Mouse (Mus musculus) gastrocnemius, adult 8-10 months (tissue): ENCODE measurements around the gene Rph3a. TPM values are rescaled to one million over a fixed set of nuclear protein-coding genes. Genes with fewer than 3 reads are reported as not detected.

Experiments
- DNase-seq, 2 experiments: peaks; one replicate each; pipeline ENCODE4 v3.0.0; 2022; ENCODE audit warnings: low spot score in 2 of 2
- total RNA-seq, 4 experiments: library from RNA; stranded (reverse); gene quantifications; 2 replicates each; pipeline ENCODE4 v1.2.4; 2022

Gene Rph3a
- total RNA-seq: under 1 TPM in 1 of 4 experiments, not detected in 3; 0.05 TPM

DNA sequence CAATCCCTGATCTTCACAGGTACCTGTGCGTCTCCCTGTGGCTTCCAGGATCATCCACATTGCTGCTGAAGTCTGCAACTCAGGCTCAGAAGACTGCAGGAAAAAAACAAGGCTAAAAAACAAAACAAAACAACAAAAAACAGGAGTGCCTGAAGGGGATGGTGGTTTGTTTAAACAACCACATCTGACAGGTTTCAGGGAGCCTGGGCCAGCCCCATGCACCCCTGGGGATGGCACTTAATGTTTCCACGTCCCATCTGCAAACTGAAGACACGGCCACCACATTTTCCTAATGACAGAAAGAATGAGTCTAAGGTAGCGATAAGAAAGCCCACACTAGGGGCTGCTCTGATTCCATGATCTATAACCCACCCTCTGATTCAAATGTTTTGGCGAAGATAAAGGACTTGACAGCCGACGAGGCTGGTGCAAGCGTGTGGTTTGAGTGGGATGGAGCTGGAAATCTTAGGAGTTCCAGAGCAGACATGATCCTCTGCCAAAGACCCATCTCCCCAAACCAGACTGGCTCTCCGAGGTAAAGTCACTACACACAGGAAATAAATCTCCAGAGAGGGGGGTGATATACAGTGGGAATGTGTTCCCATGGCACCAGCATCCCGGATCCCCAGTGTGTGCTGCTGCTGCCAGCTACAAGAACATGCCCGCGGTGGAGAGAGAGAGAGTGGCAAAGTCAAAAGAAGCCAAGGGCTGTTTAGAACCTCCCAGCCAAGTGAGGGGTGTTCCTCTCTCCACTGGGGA, at the start of gene Rph3a:
Rph3a (minus strand) TSS at position 282 of the 759 bp plus-strand sequence.
- no peak for DNase-seq

DNA sequence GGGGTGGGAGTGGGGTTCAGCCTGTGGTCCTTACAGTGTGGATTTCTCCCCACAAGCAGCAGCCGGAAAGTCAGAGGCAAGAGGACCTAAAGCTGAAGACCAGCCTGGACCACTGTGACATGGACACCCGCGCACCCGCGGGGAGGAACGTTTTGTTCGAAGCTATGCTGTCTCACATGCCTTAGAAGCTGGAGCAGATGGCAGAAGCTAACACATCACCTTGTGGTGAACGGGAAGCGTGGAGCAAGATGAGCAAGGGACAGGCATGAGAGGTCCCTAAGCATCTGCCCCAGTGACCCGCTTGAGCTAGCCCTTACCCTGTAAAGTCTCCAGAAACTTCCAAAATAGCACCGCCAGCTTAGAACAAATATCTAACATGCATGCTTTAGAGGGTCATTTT, 48.4 kb upstream of the Rph3a start:
- DNase-seq: no peak

DNA sequence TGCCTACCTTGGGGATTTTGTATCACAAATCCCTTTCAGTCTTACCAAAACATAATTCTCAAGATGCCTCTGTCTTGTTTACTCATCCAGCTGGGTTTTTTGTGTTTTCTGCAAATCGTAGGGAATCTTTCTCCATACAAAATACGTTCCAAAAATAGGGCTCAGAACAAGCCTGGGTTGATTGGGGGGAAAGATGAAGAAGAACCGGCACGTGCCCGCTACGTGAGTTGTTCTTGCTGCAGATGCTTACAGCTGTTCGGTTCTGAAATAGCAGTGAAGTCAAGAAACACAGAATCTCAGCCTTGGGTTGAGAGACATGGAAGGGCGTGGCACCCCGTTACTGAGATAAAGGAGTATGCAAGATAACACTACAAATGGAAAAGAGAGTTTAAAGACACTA, 44.0 kb upstream of the Rph3a start:
- DNase-seq: no peak

DNA sequence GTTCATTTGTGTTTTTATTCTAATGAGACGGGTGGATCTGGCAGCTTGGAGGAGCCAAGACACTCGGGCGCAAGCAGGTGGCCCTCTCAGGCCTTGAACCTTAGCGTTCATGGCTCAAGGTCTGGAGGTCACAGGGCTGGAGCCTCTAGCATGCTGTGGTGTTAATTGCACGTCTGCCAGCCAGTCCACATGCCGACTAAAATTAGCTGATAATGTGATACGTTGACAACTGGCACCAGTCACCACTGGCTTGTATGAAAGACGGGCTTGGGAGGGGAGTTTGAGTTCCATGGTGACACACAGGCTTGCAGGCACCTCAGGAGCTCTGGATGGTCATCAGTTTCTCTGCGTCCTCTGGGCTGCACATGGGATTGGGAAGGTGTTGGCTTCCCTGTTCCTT, 31.9 kb upstream of the Rph3a start:
- no peak for DNase-seq

DNA sequence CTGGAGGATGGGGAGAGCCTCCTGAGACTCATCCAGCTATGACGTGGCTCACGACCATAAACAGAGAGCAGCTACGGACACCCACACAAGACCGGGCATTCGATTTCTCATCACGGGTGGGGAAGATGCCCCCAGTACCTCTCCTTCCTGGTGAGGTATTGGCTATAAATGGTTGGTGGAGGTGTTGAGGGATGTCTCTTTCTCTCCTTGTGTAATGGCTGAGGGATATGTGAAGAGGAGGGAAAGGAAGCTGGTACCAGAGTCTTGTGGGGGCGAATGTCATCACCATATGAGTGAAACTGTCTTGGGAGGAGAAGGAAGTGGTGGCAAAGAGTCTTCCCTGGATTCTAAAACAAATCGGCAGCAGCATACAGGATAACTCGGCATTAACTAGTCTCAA, 29.6 kb upstream of the Rph3a start:
- no peak for DNase-seq

DNA sequence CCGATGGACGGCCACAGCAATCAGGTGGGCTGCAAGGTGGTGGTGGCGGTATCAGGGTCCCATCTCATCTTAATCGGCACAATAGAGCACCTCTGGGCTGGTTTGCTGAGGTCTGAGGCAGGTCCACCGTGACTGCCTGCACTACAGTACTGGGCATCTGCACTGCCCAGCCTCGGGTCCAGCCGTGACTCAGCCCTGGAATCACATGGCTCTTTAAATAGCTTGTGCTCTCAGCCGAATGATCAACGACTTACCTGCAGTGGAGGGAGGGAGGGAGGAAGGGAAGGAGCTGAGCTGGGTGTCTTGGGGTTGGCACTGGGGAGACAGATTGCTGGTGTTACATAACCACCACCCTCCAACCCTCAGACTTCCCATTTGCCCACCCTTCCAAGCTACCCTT, 20.3 kb upstream of the Rph3a start:
- no peak for DNase-seq

DNA sequence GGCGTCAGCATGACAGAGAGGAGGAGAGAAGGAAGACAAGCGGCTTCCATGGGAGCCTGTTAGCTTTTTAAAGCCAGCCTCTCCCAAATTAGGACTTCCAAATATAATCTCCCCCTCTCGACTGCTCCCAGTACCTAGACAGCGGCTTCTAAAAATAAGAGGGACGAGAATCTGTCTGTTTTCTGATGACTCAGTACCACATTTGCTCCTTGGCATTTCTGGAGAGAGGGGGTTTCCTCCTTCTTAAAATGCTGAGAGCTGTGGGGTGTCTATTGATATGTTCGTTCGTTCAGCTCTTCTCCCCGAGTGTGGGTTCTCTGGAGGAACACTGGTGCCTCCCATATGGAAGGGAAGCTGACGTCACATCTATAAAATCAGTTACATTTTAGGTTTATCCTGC, 9.6 kb upstream of the Rph3a start:
- DNase-seq: no peak

DNA sequence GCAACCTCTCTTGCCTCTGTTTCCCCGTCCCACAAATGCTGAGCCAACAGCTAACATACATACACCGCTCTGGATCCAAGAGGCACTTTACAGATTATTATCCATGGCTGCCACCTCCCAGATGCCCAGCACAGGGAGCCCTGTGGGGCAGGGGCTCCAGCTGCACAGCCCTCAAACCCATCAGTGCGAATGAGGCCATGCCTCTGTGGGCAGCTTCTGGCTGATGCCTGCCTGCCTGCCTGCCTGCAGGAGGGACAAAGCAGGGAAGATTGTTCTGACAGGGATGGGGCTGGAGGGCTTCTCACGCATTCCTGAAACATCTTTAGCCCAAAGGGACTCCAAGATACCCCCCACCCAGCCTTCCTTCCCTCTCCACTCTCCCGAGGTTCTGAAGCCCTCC, 7.8 kb upstream of the Rph3a start:
- DNase-seq: no peak

DNA sequence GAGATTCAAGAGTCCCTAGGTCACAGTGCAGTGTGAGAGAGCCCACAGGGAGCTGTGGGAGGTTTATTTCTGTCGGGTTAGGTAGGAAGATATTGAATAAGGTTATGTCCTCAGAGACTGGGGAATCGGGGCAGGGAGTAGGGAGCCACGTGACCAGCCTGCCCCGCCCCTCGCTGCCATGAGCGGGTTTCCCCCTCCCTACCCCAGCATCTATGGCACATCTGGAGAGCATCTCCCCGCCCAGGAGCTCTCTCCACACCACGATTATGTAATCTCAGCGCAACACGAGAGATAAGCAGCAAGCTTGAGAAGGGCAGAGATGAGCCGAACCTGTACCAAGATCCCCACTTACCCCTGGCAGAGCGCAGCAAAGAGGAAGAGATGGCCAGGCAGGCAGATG, 6.5 kb upstream of the Rph3a start:
- no peak for DNase-seq

DNA sequence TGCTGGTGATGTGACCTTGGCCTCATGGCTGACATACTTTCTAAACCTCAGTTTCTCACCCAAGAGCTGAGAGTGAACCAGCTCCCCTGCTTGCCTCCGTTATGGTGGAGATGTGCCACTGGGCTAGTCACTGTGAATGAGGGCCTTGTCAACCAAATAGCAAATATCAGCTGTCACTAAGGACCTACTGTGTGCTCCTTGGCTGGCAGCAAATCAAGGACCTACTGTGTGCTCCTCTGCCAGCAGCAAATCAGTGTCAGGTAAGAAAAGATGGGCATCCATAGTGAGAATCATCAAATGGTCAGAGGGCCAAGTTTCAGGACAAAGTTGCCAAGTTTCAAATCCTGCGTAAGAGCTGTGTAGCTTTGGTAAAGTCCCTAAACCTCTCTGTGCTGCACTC, 4.6 kb upstream of the Rph3a start:
- DNase-seq: no peak

DNA sequence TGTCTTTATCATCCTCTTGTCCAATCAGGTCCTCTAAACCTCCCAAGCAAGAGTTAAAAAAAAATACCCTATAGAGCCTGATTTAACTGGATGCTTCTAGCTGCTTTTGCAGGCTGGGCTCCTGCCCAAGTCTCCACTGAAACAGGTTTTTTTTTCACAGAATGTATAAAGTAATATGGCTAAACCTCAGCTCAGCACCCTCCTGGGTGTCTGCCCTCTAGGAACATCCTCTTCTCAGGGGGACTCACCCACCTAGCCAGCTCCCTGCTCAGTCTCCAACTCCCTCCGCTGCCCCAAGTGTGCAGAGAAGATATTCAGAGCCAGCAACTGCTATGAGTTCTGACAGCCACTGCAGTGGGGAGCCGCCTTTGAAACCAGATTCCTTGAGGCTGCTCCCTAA, 2.1 kb upstream of the Rph3a start:
- DNase-seq: no peak

DNA sequence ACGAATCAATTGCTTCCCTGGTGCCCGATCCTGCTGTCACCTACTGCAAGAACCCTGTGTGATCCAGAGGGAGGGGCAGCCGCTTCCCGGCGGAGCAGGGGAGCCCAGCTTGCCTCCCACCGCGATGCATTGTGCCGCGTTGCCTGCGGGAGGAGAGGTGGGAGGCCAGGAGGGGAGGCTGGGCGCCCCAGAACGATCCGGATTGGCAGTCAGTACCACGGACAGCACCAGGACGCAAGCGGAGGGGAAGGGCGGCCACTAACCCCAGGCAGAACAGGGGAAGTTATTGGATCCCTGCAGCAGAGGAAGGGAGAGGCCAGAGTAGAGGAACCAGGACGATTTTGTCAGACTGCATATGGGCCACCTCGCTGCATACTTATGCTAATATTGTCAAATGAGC, 486 bp downstream of the Rph3a start:
- no peak for DNase-seq

DNA sequence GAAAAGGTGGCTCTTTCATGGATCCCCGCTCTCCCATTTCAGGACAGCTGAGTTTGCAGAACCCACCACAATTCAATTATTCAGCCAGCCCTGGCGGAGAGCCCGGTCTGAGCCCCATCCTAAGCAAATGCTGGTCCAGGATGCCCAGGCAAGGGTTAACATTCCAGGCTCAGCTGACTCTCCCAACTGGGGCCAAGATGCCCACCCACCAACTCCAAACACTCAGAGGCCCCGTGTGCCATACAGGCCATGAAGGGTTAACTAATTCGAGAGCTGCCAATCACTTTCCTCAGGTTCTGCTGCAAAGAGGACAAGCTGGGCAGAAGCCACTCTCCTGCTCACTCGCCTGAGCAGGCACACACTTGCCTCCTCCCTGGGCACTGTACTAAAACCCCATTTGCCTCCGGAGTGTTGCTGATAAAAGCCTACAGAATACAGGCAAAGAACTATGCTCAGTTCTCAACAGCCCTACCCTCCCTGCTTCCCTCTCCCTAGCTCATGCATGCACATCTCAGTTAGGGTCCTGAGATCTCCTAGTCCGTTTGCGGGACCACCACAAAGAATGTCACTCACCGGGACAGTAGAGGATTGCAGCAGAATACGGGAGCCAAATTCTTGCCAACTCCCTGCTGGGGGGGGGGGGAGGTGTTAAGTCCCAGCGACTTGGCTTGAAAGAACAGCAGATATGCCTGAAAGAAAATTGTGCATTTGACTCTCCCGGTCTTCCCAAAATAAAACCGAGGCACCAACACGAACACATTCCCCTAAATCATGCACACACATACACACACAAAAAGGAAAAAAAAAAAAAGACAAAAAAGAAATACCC, 1.3 kb downstream of the Rph3a start:
- no peak for DNase-seq

DNA sequence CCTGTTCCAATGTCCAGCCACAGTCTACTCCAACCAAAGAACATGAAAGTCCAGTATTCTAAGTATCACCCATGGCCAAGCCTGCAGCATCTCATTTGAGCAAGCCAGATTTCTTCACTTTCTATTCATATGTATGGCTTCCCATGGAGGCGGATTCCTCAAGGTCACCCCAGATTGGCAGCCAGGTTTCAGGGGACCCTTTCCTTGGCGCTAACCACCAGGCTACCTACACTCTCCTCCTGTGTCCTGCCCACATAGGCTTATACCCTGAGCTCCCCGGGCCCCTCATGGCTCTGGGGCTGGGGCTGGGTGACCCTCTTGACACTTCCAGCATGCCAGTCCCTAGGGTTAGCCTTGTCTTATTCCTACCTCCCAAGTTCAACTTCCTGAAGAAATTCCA, 2.3 kb downstream of the Rph3a start:
- DNase-seq: no peak

DNA sequence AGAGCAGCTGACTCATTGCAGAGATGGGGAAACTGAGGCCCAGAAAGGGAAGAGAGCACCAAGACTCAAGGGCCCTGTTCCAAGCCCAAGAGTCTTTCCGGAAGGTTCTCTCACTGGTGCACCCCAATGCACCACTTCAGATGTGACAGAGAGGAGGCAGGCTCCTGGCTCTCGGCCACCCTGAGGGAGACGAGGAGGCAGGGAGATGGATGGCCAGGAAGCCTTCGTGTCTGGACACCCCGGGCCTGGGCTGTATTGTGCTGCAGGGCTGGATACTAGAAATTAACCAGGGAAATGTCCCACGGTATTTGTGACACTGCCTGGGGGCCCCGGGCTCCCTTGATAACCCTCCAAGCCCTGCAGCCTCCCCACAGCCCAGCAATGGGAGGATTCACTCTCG, 2.8 kb downstream of the Rph3a start:
- no peak for DNase-seq

DNA sequence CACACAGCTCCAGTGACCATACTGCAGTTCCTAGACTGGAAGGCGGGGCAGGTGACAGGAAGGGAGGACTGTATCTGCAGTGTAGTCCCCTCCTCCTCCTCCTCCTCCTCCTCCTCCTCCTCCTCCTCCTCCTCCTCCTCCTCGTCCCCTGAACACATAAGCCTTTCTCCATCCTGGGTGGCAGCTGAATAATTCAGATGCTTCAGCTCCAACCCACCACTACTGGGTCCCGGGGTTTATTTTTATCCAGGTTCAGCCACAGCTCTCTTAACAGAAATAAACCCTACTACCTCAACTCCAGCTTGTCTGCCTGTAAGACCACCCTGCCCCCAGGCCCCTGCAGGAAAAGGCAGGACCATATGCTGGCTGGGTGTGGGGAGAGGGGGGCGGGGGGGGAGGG, 3.7 kb downstream of the Rph3a start:
- DNase-seq: no peak

DNA sequence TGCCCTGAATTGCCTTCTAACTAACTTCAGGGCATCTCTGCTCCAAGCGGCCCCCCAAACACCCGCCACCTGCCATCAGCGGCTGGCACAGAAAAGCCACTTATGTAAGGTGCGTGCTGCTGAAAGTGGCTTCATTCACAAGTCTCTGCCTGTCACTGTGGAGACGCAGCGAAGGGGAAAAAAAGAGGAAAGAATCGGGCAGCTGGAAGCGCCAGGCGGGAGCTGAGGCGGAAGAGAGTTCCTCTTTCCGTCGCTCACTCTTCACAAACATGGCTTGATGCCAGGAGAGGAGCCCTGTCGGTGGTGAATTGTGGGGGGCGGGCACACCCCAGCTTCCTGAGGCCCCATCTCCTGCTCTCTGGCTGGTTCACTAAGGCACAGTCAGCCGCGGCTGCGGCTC, 6.1 kb downstream of the Rph3a start:
- DNase-seq: no peak

DNA sequence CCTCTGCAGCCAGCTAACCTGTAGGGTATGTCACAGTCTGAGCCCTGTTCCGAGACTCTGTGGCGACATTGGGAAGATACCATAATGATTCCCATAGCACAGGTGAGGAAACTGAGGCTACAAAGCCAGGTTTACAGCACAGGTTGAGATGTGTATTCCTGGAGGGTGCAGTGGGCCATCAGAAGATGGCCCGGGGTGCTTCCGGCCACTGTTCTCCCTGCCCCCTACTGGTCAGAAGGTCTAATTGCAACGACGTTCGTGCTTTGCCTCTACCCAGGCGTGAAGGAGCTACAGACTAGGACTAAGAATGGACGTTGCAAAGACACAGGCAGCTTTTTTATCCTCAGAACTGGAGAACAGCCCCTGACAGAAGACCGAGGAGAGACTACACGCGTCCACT, 10.3 kb downstream of the Rph3a start:
- no peak for DNase-seq

DNA sequence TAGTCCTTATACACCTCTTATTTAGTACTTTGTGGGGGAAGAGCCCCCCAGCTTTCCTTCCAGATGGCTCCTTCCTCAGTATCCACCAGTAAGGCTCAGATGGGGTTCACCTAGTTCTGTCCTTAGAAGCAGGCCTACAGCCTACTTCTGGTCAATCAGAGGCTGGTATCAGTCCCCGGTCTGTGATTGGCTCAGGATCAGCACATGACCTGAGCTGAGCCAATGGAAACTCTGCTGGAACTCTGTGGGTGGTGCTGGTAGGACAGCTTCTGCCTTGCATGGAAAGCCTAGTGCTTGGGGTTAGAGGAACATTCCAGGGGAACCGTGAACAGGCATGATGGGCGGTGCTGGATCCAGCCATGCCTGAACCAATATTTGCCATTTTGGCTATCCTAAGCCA, 21.5 kb downstream of the Rph3a start:
- DNase-seq: no peak

DNA sequence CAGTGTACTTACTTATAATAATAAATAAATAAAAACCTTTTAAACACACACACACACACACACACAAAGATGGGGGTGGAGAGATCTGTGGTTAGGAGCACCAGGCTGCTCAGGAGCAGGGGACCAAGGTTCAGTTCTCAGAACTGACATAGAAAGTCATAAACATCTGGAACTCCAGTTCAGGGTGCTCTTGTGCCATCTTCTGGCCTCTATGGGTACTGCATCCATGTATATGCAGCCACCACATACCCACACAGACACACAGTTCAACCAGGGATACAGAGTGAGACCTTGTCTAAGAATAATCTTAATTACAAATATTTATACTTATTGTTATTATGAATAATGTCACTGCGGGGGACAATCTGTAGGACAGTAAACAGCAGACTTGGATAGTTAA, 26.9 kb downstream of the Rph3a start:
- no peak for DNase-seq

DNA sequence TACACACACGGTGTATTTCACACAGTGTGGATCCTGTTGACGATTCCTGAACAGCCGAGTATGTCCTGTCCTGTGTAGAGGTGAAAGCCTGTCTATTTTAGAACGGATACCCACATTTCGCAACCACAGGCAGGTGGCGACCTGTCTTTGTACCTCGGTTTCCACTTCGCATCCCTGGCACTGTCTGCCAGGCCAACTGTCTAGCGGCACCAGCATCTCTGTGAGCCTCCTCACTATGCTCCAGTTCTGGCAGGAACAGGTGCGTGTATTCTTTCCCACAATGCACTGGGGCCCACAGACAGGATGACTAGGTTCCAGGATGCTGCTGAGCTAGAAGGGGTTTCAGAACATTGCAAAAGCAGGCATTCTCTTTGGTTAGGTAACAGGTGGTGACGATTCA, 28.7 kb downstream of the Rph3a start:
- no peak for DNase-seq

DNA sequence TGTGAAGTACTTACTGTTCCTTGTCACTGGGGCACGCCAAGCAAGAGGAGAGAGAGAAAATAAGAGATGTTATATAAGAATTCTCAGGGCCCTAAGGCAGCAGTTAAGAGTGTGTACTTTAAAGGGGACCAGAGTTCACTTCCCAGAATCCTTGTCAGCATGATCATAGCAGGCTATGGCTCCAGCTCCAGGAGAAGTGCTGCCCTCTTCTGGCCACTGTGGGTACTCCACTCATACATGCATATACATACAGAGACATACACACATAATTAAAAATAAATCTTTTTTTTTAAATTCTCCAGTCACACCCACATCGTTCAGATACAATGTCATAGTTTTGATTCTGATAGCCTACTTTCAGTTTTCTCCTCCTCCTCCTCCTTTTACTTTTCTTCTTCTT, 29.8 kb downstream of the Rph3a start:
- no peak for DNase-seq

DNA sequence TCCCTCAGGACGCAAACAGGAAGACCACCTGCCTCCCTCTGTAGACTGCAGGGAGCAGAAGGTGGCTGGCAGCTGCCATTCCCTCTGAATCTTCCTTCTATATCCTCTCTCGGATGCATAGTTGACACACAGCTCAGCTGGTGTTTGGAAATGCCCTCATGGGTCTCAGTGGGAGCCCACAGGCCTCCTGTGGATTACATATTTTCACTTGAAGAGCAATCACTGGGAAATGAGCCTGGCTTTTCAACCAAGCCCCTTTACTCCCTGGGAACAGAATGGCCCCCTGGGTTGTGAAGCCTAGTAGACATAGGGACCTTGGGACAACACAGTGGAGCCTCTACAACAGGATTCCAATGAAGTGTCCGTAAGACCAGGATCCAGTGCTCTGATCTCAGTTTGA, 33.8 kb downstream of the Rph3a start:
- DNase-seq: no peak
